Mouse (Mus musculus) ovary, adult 2 months (tissue): Measurements from ENCODE around the gene Mgarp. TPM values are rescaled to one million over a fixed set of nuclear protein-coding genes. Genes with fewer than 3 reads are reported as not detected.

ENCODE experiments used
- polyA plus RNA-seq: library from polyadenylated mRNA; depleted of rRNA; stranded (reverse); fragments of >200 nt; gene quantifications from 2 replicates; pipeline ENCODE4 v1.2.3, GENCODE M21; 2012; rRNA removed

The Mgarp gene
- 244 and 319 TPM in 2 replicates for polyA plus RNA-seq

GRCm38 (mm10) chr3:51396219-51397068 lies at the start of gene Mgarp:
Gene Mgarp (minus strand): TSS chr3:51396738.

GRCm38 (mm10) chr3:51415098-51416072 lies 18.8 kb upstream of the Mgarp start, which contains the start of gene Naa15:
Gene Naa15 (plus strand): TSS chr3:51415148.

GRCm38 (mm10) chr3:51408561-51409183 lies 12.1 kb upstream of the Mgarp start, which contains the start of gene Ndufc1:
Gene Ndufc1 (minus strand): TSS chr3:51408988.

GRCm38 (mm10) chr3:51340552-51341267 lies 55.8 kb downstream of the Mgarp start, which contains the start of gene Elf2:
Gene Elf2 (minus strand): TSS chr3:51340663.

Other genes with a start within 250 kb of the Mgarp start
- 20.2 and 22.3 TPM in 2 replicates for gene Noct, start 172.3 kb downstream of the Mgarp start, polyA plus RNA-seq
- 50.6 and 53.6 TPM in 2 replicates for gene Elf2, start 56.1 kb downstream of the Mgarp start, polyA plus RNA-seq
- 126 and 177 TPM in 2 replicates for gene Ndufc1, start 12.2 kb upstream of the Mgarp start, polyA plus RNA-seq
- 1.6 and 2.3 TPM in 2 replicates for gene Naa15, start 18.4 kb upstream of the Mgarp start, polyA plus RNA-seq
- 11.5 and 12.3 TPM in 2 replicates for gene Rab33b, start 87.2 kb upstream of the Mgarp start, polyA plus RNA-seq
- 25.1 and 29.5 TPM in 2 replicates for gene Setd7, start 164.1 kb upstream of the Mgarp start, polyA plus RNA-seq